Mouse (Mus musculus): ENCODE results near the gene Ddost. TPM values are rescaled to one million over a fixed set of nuclear protein-coding genes. Genes with fewer than 3 reads are reported as not detected.

Ddost gene
- polyA plus RNA-seq (2017; shearing (Covaris generic)), result 100 to 1,000 TPM; 166 to 178 TPM

DNA sequence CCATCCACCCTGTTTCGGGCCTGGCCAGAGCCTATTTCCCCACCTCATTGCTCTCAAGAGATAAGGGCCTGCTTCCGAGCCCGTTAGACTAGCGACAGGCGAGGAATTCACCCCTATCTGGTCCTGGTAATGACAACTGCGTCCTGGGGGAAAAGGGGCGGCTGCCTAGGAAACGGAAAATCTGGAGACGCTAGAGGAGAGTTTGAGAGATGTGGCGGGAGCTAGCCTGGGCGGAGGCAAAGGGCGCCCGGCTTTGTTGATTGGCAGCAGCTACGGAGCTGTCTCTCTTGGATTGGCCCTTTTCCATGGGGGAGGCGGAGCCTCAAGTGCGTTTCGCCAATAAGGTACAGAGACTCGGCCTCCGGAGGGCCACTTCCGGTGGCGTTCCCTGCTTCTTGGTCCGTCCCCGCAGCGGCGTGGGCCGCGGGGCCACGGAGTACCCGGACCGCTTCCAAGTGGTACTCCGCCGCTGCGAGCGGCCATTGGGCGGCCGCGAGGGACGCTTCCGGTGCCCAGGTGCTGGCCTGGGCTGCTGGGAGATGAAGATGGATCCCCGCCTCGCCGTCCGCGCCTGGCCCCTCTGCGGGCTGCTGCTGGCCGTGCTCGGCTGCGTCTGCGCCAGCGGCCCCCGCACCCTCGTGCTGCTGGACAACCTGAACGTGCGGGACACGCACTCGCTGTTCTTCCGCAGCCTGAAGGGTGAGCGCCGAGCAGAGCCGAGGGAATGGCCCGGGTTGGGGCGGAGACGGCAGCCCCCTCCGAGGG, at the start of gene Ddost:
TSS of gene Ddost (plus strand) at position 391 of the 765 bp plus-strand sequence.

DNA sequence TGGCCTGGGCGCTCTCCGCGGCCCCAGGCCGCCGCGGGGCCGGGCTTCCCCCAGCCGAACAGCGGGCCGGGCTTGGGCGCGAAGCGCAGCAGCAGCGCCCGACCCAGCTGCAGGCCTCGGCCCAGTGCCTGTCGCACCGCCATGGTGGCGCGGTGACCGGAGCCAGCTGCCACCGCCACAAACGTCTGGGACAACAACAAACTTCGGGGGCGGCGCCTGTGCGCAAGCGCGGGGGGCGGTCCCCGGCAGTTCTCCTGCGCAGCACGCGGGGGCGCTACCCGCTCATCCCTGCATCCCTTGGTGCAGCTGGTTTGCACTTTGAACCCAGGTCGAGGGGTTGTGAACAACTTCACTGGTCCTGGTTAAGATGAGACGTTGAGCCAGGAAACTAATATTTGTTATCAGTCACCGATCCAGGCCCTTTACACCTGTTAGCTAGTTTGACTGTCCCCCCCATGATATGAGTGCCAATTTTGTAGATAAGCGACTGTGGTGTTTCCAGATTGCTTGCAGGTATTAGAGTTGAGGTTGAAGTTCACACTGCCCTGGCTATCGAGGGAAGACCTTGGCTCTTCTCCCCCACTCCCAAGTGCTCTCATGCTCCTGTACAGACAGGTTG, 21.7 kb downstream of the Ddost start, which contains the start of gene Pink1:
TSS of gene Pink1 (minus strand) at position 231 of the 619 bp plus-strand sequence.

Other genes with a start within 250 kb of the Ddost start
- gene Hp1bp3, start 88.4 kb upstream of the Ddost start, polyA plus RNA-seq (2017; shearing (Covaris generic)), result 100 to 1,000 TPM; 187 to 191 TPM
- under 1 TPM; 0.06 to 0.18 TPM for gene Sh2d5, start 54.3 kb upstream of the Ddost start, polyA plus RNA-seq (2017; shearing (Covaris generic))
- under 1 TPM; 0.08 to 0.34 TPM for gene Kif17, start 54.3 kb upstream of the Ddost start, polyA plus RNA-seq (2017; shearing (Covaris generic))
- gene Pink1, start 21.6 kb downstream of the Ddost start, polyA plus RNA-seq (2017; shearing (Covaris generic)), result 100 to 1,000 TPM; 103 to 124 TPM
- gene Cda, start 63.3 kb downstream of the Ddost start, polyA plus RNA-seq (2017; shearing (Covaris generic)), result not detected
- gene Fam43b, start 91.8 kb downstream of the Ddost start, polyA plus RNA-seq (2017; shearing (Covaris generic)), result not detected
- gene Mul1, start 129.9 kb downstream of the Ddost start, polyA plus RNA-seq (2017; shearing (Covaris generic)), result 10 to 100 TPM; 10.8 to 11.6 TPM
- gene Camk2n1, start 149.6 kb downstream of the Ddost start, polyA plus RNA-seq (2017; shearing (Covaris generic)), result under 1 TPM; 0.27 to 0.72 TPM

All from activated CD4-positive, CD25-positive, alpha-beta regulatory T cell (primary cell).